Mouse (Mus musculus) cerebellum, adult (tissue): ENCODE data around the gene Hras.

Source experiments
- ATAC-seq: cut with Nextera tagmentation; 2 replicates; pipeline ENCODE4 v1.9.2; 2017; ENCODE audit warnings: mild to moderate bottlenecking, moderate library complexity, mixed read lengths; ENCODE audit not compliant: insufficient number of reproducible peaks, low FRiP score, low TSS enrichment

Gene Hras

GRCm38 (mm10) chr7:141193948-141194347, at the start of gene Hras, which contains the start of gene Lrrc56:
Hras (minus strand) TSS chr7:141194005.
Lrrc56 (plus strand) TSS chr7:141194157.
- peak; percentile 89 for ATAC-seq

- ATAC-seq: no peak
These were observed 37.7 kb upstream of the Hras start for GRCm38 (mm10) chr7:141231551-141231950.

- no peak for ATAC-seq
These were observed 37.3 kb upstream of the Hras start for GRCm38 (mm10) chr7:141231111-141231510.

GRCm38 (mm10) chr7:141230570-141230969, 36.8 kb upstream of the Hras start:
- no peak for ATAC-seq

- no peak for ATAC-seq
These were observed 35.9 kb upstream of the Hras start for GRCm38 (mm10) chr7:141229702-141230101.

- peak; percentile 93 for ATAC-seq
These were observed 34.7 kb upstream of the Hras start, which contains the start of gene Phrf1 for GRCm38 (mm10) chr7:141228279-141229067. Phrf1 (plus strand) TSS chr7:141228784.

GRCm38 (mm10) chr7:141227796-141228195, 34.0 kb upstream of the Hras start:
- no peak for ATAC-seq

- no peak for ATAC-seq
These were observed 32.7 kb upstream of the Hras start for GRCm38 (mm10) chr7:141226535-141226934.

GRCm38 (mm10) chr7:141222696-141223215, 29.0 kb upstream of the Hras start:
- no peak for ATAC-seq

- 0 out of 2 replicates have a peak, but pooled peaks have one; percentile 9 for ATAC-seq
These were observed 28.3 kb upstream of the Hras start for GRCm38 (mm10) chr7:141222126-141222467.

GRCm38 (mm10) chr7:141221249-141222125, 27.7 kb upstream of the Hras start:
- ATAC-seq: peak; percentile 87

- no peak for ATAC-seq
These were observed 26.6 kb upstream of the Hras start for GRCm38 (mm10) chr7:141220377-141220776.

- no peak for ATAC-seq
These were observed 25.8 kb upstream of the Hras start for GRCm38 (mm10) chr7:141219558-141220099.

GRCm38 (mm10) chr7:141218557-141219133, 24.8 kb upstream of the Hras start:
- ATAC-seq: no peak

- ATAC-seq: no peak
These were observed 24.3 kb upstream of the Hras start for GRCm38 (mm10) chr7:141218141-141218540.

GRCm38 (mm10) chr7:141217343-141218013, 23.7 kb upstream of the Hras start:
- no peak for ATAC-seq

GRCm38 (mm10) chr7:141216894-141217293, 23.1 kb upstream of the Hras start:
- no peak for ATAC-seq

GRCm38 (mm10) chr7:141215880-141216733, 22.3 kb upstream of the Hras start:
- no peak; the same call in 1 of the 2 replicates for ATAC-seq
